Mouse (Mus musculus) G1E (cell line): ENCODE measurements around the gene Ahnak2.

Source experiments
- CTCF ChIP-seq: IDR thresholded peaks from 2 replicates; pipeline ENCODE4 v1.5.1; 2012; ENCODE audit warnings: low read depth, low read length, inconsistent platforms, mixed read lengths
- GATA1 ChIP-seq: IDR thresholded peaks from 2 replicates; pipeline ENCODE4 v1.6.1; 2012; ENCODE audit warnings: borderline replicate concordance, low read length, inconsistent platforms, mixed read lengths
- POLR2AphosphoS5 ChIP-seq: IDR thresholded peaks from 2 replicates; pipeline ENCODE4 v1.6.1; 2012; ENCODE audit warnings: low read depth, low read length, inconsistent platforms; ENCODE audit not compliant: insufficient replicate concordance

DNA sequence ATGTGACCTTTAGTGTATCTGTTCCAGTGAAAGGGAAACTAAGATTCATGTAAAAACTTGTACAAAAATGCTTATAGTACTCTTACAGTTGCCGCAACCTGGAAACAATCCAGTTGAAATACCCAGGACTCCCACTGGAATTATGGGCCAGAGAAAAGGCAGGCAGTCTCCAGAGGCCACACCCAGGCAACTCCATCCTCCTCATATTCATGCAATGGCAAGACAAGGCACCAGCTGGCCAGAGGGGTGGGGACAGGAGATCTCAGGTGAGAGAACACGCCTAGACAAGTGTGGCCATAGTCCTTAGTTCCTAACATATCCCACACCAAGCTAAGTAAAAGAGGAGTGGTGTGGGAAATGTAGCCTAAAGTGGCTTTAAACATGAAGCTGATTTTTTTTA lies 20.2 kb upstream of the Ahnak2 start:
- TF ChIP-seq CTCF = no peak
- no peak for TF ChIP-seq POLR2AphosphoS5
- TF ChIP-seq GATA1 = no peak
